Mouse (Mus musculus) small intestine, adult 2 months (tissue): Measurements from ENCODE around the gene Sik3. TPM values are rescaled to one million over a fixed set of nuclear protein-coding genes. Genes with fewer than 3 reads are reported as not detected.

ENCODE experiments used
- H3K27ac ChIP-seq: fragments of 200-500 bp; 2 replicates; pipeline ENCODE4 v1.5.1; 2012; ENCODE audit warnings: low read depth, low read length, control low read depth, inconsistent platforms; ENCODE audit not compliant: insufficient read depth
- H3K27me3 ChIP-seq: fragments of 200-500 bp; 2 replicates; pipeline ENCODE4 v1.6.1; 2012; ENCODE audit warnings: mild to moderate bottlenecking, moderate library complexity, low read length, inconsistent platforms; ENCODE audit not compliant: control insufficient read depth, insufficient read depth
- H3K36me3 ChIP-seq: fragments of 200-500 bp; 2 replicates; pipeline ENCODE4 v1.6.1; 2012; ENCODE audit warnings: mild to moderate bottlenecking, low read length, control low read depth, inconsistent platforms; ENCODE audit not compliant: control insufficient read depth, insufficient read depth
- H3K4me1 ChIP-seq: fragments of 200-500 bp; 2 replicates; pipeline ENCODE4 v1.6.1; 2012; ENCODE audit warnings: low read length, inconsistent platforms, mixed read lengths; ENCODE audit not compliant: control insufficient read depth, insufficient read depth, insufficient read length
- H3K4me3 ChIP-seq: fragments of 200-500 bp; 2 replicates; pipeline ENCODE4 v1.5.1; 2012; ENCODE audit warnings: low read depth, mild to moderate bottlenecking, control low read depth, inconsistent platforms, low read length, moderate library complexity
- CTCF ChIP-seq: fragments of 200-500 bp; IDR thresholded peaks from 2 replicates; pipeline ENCODE4 v1.5.1; 2012; ENCODE audit warnings: low read depth, mild to moderate bottlenecking, control low read depth, inconsistent platforms, low read length, moderate library complexity, mixed read lengths; ENCODE audit not compliant: insufficient replicate concordance, insufficient read length; ENCODE audit errors: extremely low read depth
- POLR2A ChIP-seq: fragments of 200-500 bp; IDR thresholded peaks from 2 replicates; pipeline ENCODE4 v1.6.1; 2012; ENCODE audit warnings: low read depth, mild to moderate bottlenecking, control low read depth, inconsistent platforms, low read length, moderate library complexity
- WGBS: fragments of 180-500 bp; shearing (Covaris S2); methylation state at CpG from one replicate; pipeline ENCODE4 v1.1.7; 2018; 5-methylcytosine and 5-hydroxymethylcytosine counted together
- polyA plus RNA-seq: library from polyadenylated mRNA; depleted of rRNA; stranded (reverse); fragments of >200 nt; gene quantifications from 2 replicates; pipeline ENCODE4 v1.2.3, GENCODE M21; 2012

Sik3 gene
- polyA plus RNA-seq, 1 experiment, result 14.5 TPM

DNA sequence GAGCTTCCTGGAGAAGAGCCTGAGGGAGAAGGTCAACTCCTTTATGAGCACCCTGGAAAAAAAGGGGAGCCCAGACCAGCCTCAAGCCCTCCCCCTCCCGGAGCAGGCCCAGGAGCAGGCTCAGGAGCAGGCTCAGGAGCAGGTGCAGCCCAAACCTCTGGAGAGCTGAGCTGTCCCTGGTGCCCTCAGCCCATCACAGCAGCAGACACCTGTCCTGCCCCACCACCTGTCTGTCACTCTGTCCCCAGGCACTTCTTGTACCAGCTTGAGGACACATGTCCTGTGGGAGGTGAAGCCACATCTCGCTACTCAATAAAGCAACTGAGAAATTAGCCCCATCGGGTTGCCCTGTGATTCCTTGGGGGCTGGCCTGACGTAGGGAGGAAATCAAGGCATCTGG lies 230.5 kb downstream of the Sik3 start:
- TF ChIP-seq POLR2A (no peak), CTCF (no peak)
- peaks cover 16% of the 10 kb centered on the region for H3K36me3 ChIP-seq
- 53% methylated on average over 4 of the region's 4 CpGs for WGBS
- H3K4me1 ChIP-seq, result peaks cover 31% of the 10 kb centered on the region; the same call in 1 of the 2 replicates
- H3K27ac ChIP-seq, result peak overlapping the region; percentile 88; the same call in 1 of the 2 replicates
- no peaks in the 10 kb centered on the region for H3K27me3 ChIP-seq
- H3K4me3 ChIP-seq, result peak overlapping the region; percentile 63

DNA sequence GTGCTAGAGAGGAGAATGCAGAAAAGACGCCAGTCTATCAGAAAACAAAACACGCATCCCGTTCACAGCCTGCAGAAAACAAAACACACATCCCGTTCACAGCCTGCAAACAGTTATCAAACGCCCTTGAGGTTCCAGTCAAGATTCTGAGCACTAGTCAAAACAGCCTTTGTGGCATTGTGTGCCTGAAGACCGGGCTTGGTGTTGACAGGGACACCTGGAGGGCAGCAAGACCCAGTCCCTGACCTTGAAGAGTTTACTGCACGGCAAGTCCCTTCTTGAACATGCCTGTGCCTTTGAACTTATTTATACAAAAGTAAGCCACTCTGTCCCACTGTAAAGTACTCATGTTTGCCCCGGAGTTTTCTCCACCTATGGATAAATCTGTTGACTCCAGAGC lies 231.0 kb downstream of the Sik3 start:
- H3K27ac ChIP-seq, result 0 out of 2 replicates have a peak overlapping the region, but pooled peaks have one; percentile 3
- no peaks in the 10 kb centered on the region for H3K27me3 ChIP-seq
- H3K36me3 ChIP-seq, result peaks cover 16% of the 10 kb centered on the region
- peaks cover 27% of the 10 kb centered on the region; the same call in 1 of the 2 replicates for H3K4me1 ChIP-seq
- TF ChIP-seq CTCF, result no peak
- no peak for TF ChIP-seq POLR2A
- peak overlapping the region; percentile 63; the same call in 1 of the 2 replicates for H3K4me3 ChIP-seq
- WGBS, result 56% methylated on average over 8 of the region's 8 CpGs

DNA sequence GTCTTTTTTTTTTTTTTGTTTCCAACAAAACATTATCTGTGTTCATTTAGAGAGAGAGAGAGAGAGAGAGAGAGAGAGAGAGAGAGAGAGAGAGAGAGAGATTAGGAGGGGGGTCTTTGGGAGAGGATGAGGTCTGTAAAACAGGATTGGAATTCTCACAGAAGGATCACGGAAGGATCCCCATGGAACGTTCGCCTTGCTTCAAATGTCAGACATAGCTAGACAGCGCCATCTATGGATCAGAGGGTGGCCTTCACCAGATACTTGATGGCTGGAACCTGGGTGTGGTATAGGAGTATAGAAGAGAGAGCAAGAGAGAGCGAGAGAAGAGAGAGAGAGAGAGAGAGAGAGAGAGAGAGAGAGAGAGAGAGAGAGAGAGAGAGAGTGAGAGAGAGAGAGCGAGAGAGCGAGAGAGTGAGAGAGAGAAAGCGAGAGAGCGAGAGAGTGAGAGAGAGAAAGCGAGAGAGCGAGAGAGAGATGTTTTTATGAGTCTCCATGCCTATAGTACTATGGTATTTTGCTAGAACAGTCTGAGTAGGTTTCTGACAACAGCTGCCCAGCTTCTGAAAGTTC lies 234.2 kb downstream of the Sik3 start:
- TF ChIP-seq POLR2A (no peak), CTCF (peak; percentile 68; the same call in 1 of the 2 replicates)
- no peak overlapping the region for H3K27ac ChIP-seq

DNA sequence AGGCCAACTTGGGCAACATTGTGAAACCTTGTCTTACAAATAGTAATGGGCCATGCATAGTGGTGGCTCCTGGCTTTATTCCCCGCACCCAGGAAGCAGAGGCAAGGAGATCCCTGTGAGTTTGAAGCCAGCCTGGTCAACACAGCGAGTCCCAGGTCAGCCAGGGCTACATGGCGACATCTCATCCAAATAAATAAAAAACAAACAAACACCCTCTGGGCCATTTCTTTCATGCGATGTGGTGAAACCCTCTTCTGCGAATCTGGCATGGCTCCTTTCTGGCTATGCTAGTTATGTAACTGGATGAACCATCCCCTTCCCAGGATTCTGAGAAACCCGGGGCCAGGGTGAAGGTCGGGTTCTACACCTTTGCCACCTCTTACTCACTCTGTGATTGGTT lies 243.6 kb downstream of the Sik3 start:
- Histone ChIP-seq H3K36me3 (no peaks in the 10 kb centered on the region), H3K4me1 (no peaks in the 10 kb centered on the region), H3K27me3 (no peaks in the 10 kb centered on the region), H3K4me3 (no peak overlapping the region), H3K27ac (no peak overlapping the region)
- WGBS, result 79% methylated on average over 7 of the region's 7 CpGs
- no peak for TF ChIP-seq CTCF
- no peak for TF ChIP-seq POLR2A

More for the DNA sequence above, 234.2 kb downstream of the Sik3 start:
- no peak overlapping the region for H3K4me3 ChIP-seq
- H3K4me1 ChIP-seq, result peaks cover 10% of the 10 kb centered on the region; the same call in 1 of the 2 replicates
- 24% methylated on average over 11 of the region's 11 CpGs for WGBS
- H3K27me3 ChIP-seq, result no peaks in the 10 kb centered on the region
- peaks cover 16% of the 10 kb centered on the region for H3K36me3 ChIP-seq

DNA sequence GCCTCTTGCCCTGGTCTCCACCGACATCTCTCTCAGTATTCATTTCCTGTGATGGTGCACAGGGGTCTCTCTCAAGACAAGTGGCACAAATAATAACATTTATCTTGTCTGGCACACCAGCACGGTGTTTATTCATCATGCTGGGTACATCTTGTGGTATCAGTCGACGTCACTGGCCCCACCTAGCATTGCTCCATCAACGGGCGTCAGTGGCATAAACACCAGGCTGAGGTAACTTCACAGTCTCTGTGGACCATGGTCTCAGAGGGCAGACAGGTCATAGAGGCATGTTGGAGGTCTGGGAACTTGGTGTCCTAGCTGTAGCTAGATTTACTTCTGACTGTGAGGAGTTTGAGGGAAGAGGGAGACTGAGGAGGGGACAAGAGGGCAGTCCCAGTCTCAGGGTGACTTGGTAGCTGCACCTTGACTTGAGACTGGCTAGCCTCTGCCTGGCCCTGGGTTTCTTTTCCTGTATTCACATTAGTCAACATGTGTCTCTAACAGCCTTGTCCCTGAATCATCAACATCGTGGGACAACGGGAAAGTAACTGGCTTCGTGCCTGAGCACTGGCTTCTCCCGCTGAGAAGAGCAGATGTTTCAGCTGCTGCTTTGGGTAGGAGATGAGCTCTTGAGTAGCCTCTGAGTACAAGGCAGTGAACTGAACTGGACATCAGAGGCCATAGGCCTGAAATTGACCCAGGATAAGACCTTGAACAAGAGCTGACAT lies 244.2 kb downstream of the Sik3 start:
- Histone ChIP-seq H3K4me1 (no peaks in the 10 kb centered on the region), H3K4me3 (no peak overlapping the region), H3K27me3 (no peaks in the 10 kb centered on the region), H3K36me3 (no peaks in the 10 kb centered on the region), H3K27ac (no peak overlapping the region)
- WGBS, result 64% methylated on average over 10 of the region's 10 CpGs
- TF ChIP-seq POLR2A, result no peak
- no peak for TF ChIP-seq CTCF

DNA sequence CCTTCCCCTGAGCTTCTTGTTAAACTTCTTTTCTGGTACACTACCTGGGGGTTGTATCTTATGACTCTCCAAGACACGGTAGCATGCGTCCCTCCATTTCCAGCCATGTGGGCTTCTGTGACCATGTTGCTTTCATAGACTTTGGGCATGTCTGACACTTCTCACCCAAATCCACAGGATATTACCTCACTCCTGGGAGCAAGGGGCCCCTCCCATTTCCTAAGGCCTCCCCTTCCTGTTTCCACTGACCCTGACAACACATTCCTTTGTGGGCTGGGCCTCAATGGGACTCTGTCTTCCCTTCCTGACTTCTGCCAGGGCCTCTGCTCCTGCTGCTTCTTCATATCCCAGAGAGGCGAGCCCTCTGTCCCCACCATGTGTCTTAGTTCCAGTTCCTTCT lies 244.9 kb downstream of the Sik3 start:
- TF ChIP-seq POLR2A, result no peak
- no peak for TF ChIP-seq CTCF
- H3K36me3 ChIP-seq, result no peaks in the 10 kb centered on the region
- H3K27me3 ChIP-seq, result no peaks in the 10 kb centered on the region
- 90% methylated on average over 3 of the region's 3 CpGs for WGBS
- H3K27ac ChIP-seq, result no peak overlapping the region
- no peak overlapping the region for H3K4me3 ChIP-seq
- no peaks in the 10 kb centered on the region for H3K4me1 ChIP-seq

DNA sequence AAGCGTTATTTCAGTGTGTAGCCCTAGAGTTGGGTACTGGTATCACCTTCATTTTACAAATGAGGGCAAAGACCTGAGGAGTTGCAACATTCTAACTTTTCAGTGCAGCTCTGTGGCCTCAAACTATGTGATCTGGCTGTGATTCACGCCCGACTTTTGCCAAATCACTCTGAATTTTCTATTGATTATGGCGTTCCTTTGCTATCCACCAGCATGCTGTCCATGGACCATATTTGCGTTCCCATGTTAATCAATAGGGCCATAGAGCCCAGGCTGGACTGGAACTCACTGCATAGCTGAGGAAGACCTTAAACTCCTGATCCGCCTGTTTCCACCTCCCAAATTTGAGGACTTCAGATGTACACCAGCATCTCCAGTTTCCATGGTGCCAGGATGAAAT lies 246.5 kb downstream of the Sik3 start:
- TF ChIP-seq CTCF, result no peak
- TF ChIP-seq POLR2A, result no peak
- H3K4me3 ChIP-seq, result no peak overlapping the region
- 86% methylated on average over 6 of the region's 6 CpGs for WGBS
- no peaks in the 10 kb centered on the region for H3K27me3 ChIP-seq
- H3K4me1 ChIP-seq, result no peaks in the 10 kb centered on the region
- no peak overlapping the region for H3K27ac ChIP-seq
- H3K36me3 ChIP-seq, result no peaks in the 10 kb centered on the region
